Mouse (Mus musculus) adrenal gland, postnatal 25 days (tissue): Measurements from ENCODE around the gene Txlng. TPM values are rescaled to one million over a fixed set of nuclear protein-coding genes. Genes with fewer than 3 reads are reported as not detected.

Experiments
- DNase-seq: peaks from one replicate; pipeline ENCODE4 v3.0.0; 2021; ENCODE audit warnings: mixed read lengths
- microRNA-seq, 2 experiments: library from miRNA; unstranded; fragments of <30 nt; microRNA quantifications; one replicate each; pipeline ENCODE4 v1.2.0; 2021
- total RNA-seq: library from RNA; stranded (reverse); gene quantifications from 2 replicates; pipeline ENCODE4 v1.2.3, GENCODE M21; 2021

Gene Txlng
- total RNA-seq, 1 experiment from 2014 or later, result 24.0 TPM

GRCm38 (mm10) chrX:162760115-162760942, 68.9 kb downstream of the Txlng start, which contains the start of gene Rbbp7:
Gene Rbbp7 (plus strand): TSS chrX:162760402.
- DNase-seq, result peak; percentile 91

DNA sequence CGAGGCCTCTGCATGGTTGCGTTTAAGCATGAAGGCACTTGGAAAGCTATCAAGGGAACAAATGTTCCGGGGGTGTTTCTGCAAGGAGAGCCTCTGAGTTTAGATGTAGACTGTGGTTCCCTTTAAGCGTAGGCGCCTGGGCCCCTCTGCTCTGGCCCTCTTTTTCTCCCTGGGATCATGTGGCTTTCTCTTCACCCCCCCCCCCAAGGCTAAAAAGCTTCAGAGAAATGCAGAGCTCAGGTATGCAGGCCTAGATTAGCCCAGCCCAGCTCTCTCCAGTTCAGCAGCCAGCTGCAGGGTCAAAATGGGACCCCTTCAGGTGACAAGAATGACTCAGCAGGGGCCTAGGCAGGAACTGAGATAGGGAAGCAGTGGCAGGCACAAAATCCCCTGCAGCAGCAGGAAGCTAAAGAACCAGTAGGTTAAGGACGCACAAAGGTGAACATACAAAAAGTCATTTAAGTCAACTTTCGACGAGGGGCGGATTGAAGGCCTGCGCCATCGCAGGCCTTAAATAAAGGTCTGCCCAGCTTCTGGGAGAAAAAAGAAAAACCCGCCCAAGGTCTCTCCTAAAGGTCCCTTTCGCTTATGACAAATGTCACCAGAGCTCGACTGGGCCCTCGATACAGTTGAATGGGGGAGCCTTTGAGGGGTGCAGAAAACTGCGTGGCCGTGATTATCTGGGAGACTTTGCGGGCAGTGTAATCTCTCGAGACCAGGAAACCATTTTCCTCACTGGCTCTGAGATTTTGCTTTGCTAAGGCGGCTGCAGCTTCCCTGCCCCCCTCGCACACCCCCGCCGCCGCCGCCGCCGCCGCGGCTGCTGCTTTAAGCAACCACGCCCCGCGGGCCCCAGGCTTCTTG, 69.8 kb downstream of the Txlng start:
- DNase-seq, result peak; percentile 1

GRCm38 (mm10) chrX:162756058-162756457, 73.2 kb downstream of the Txlng start:
- DNase-seq, result no peak

DNA sequence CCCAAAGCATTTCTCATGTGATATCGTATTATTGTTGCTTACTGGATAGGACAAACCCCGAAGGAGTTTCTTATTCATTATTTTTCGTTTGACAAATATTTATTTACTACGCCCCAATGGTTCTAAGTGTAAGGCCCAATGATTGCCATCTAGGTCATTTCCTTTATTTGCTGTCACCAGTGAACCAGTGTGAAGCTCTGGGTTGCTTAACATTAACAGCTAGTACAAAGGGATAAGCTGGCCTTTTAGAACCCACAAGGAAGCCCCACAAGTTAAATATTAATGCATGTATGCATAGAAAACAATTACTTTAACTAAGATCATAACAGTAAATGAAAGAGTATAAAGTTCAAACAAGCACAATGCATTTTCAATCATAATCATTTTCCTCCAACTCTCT, 74.9 kb downstream of the Txlng start:
- no peak for DNase-seq

DNA sequence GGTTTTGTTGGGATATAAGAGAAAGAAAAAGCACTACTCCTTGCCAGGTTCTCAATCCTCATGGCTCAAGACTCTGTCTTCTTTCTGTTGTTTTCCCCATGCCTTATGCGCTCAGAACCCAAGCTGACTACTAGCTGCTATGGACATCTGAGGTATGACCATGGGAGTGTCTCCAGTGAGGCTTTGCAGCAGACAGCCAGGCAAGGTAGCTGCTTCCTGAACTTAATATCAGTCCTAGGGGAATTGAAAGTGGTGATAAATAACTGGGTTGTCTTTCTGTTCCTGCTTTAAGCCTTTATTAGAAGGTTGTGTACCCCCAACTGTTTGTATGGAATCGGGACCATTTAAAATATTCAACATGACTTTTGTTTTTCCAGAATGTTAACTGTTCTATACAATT, 76.8 kb downstream of the Txlng start:
- DNase-seq, result no peak

GRCm38 (mm10) chrX:162748696-162749420, 80.4 kb downstream of the Txlng start:
- no peak for DNase-seq

- DNase-seq, result peak; percentile 6
These were observed 93.1 kb downstream of the Txlng start for GRCm38 (mm10) chrX:162736140-162736659.

GRCm38 (mm10) chrX:162734997-162735929, 94.0 kb downstream of the Txlng start:
- peak; percentile 60 for DNase-seq

- no peak for DNase-seq
These were observed 99.2 kb downstream of the Txlng start for GRCm38 (mm10) chrX:162730031-162730430.

Small RNA genes lying within 50 kb of the gene (microRNA-seq; reads per million reads assigned to microRNA genes)
- gene Mir3473a, result 0 reads per million in 2 experiments

Other genes starting within 250 kb of the Txlng start
- 4.8 and 6.1 TPM in 2 replicates for gene Reps2, start 185.8 kb downstream of the Txlng start, total RNA-seq
- 150 and 170 TPM in 2 replicates for gene Rbbp7, start 69.1 kb downstream of the Txlng start, total RNA-seq
- 81.9 and 85.0 TPM in 2 replicates for gene Syap1, start 59.0 kb upstream of the Txlng start, total RNA-seq
- gene Ctps2, start 71.8 kb upstream of the Txlng start, total RNA-seq, result 77.1 and 107 TPM in 2 replicates
- gene S100g, start 135.1 kb upstream of the Txlng start, total RNA-seq, result not detected in 2 replicates